Mouse (Mus musculus): ENCODE measurements around the gene Pdzd2.

DNA sequence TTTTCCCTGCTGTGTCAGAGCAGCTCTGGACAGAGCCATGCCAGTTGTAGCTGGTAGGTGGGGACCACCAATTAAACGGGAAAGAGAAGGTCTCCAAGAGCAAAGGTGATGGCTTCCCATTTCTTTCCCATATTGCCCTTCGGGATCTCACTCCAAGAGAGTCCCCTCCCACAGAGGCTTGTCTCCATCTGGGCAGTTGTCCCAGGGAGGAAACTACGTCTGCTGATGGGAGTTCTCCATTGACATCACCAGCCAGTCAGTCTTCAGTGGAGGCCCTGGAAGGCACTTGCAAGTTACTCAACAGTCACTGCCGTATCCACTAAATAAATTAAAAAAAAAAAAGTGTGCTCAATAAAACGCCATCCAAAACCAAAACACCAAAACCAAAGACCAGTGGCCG is 194.1 kb downstream of the Pdzd2 start:
- TF ChIP-seq CTCF (IDR thresholded peaks at IDR 0.05; ENCODE audit: control insufficient read depth, insufficient read depth, insufficient replicate concordance, low read depth, low read length) (no peak), POLR2A (IDR thresholded peaks at IDR 0.05; ENCODE audit: control insufficient read depth, low read depth, low read length) (no peak)

All from testis, adult 2 months (tissue).